Mouse (Mus musculus) urinary bladder, adult 2 months (tissue): ENCODE measurements around the gene Gm20835. TPM values are rescaled to one million over a fixed set of nuclear protein-coding genes. Genes with fewer than 3 reads are reported as not detected.
"Not testable (repeated sequence)": the region's sequence is repeated elsewhere in the genome, so short reads cannot be mapped to it uniquely, and the experiment has no call there.

Experiments
- DNase-seq: peaks from one replicate; pipeline ENCODE4 v3.0.0; 2022; ENCODE audit warnings: low spot score
- polyA plus RNA-seq: library from polyadenylated mRNA; depleted of rRNA; stranded (reverse); fragments of >200 nt; gene quantifications from 2 replicates; pipeline ENCODE4 v1.2.3, GENCODE M21; 2012; rRNA removed

Gene Gm20835
- polyA plus RNA-seq, result not detected in 2 replicates

DNA sequence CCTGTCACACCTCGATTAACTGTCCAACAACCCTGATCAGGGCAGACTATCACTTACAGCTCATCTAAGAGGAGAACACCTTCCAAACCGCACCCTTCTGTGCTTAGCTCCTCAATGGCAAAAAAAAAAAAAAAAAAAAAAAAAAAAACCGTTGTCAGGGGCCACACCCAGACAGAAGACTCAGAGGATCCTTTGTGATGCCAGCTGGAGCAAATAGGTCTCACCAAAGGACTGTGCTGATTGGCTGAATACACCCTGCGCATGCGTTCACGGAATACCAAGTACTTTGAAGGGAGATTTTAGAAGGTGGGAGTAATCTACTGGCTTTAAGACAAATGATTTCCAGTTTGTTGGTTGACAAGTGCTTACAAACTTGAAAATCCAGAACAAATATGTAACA lies at the start of gene Gm20835:
Gene Gm20835 (minus strand): TSS at position 101 of the 400 bp plus-strand sequence.
- DNase-seq, result not testable (repeated sequence)
